Mouse (Mus musculus) bone marrow macrophage, adult 2 months (primary cell): ENCODE results near the gene Gm8108. TPM values are rescaled to one million over a fixed set of nuclear protein-coding genes. Genes with fewer than 3 reads are reported as not detected.
"Not testable (repeated sequence)": the region's sequence is repeated elsewhere in the genome, so short reads cannot be mapped to it uniquely, and the experiment has no call there.

Source experiments
- H3K27ac ChIP-seq: 2 replicates; pipeline ENCODE4 v1.5.1; 2012; ENCODE audit warnings: low read depth, low read length; ENCODE audit not compliant: insufficient read depth
- H3K4me1 ChIP-seq: 2 replicates; pipeline ENCODE4 v1.6.1; 2012; ENCODE audit warnings: low read length; ENCODE audit not compliant: control insufficient read depth, insufficient read depth
- H3K4me3 ChIP-seq: 2 replicates; pipeline ENCODE4 v1.5.1; 2012; ENCODE audit warnings: mild to moderate bottlenecking, low read length, moderate library complexity; ENCODE audit not compliant: insufficient read depth
- polyA plus RNA-seq: library from polyadenylated mRNA; stranded (reverse); fragments of >200 nt; gene quantifications from 2 replicates; pipeline ENCODE4 v1.2.4, GENCODE M21; 2012; ENCODE audit not compliant: missing spikeins, insufficient read depth, insufficient read length

Gene Gm8108
- polyA plus RNA-seq: not detected in 2 replicates

- not testable (repeated sequence) for H3K4me1 ChIP-seq, H3K4me3 ChIP-seq, H3K27ac ChIP-seq
Observed at GRCm38 (mm10) chr14:4110426-4110825, at the start of gene Gm8108. TSS of gene Gm8108 (plus strand) at chr14:4110526.

- not testable (repeated sequence) for H3K4me3 ChIP-seq, H3K4me1 ChIP-seq, H3K27ac ChIP-seq
Observed at GRCm38 (mm10) chr14:4083820-4084219, 26.5 kb upstream of the Gm8108 start, which contains the start of gene Gm3115. TSS of gene Gm3115 (plus strand) at chr14:4084120.

- H3K27ac ChIP-seq, H3K4me3 ChIP-seq, H3K4me1 ChIP-seq: not testable (repeated sequence)
Observed at GRCm38 (mm10) chr14:4141646-4142045, 31.3 kb downstream of the Gm8108 start.

GRCm38 (mm10) chr14:4164730-4165129 lies 54.4 kb downstream of the Gm8108 start, which contains the start of gene Gm3127:
TSS of gene Gm3127 (plus strand) at chr14:4165030.
- H3K4me1 ChIP-seq, H3K27ac ChIP-seq, H3K4me3 ChIP-seq: not testable (repeated sequence)

- not testable (repeated sequence) for H3K4me3 ChIP-seq, H3K4me1 ChIP-seq, H3K27ac ChIP-seq
Observed at GRCm38 (mm10) chr14:4182030-4182429, 71.7 kb downstream of the Gm8108 start.

Other genes starting within 250 kb of the Gm8108 start
- gene Gm2916, start 226.4 kb upstream of the Gm8108 start, polyA plus RNA-seq: not detected in 2 replicates
- gene Gm3029, start 178.8 kb upstream of the Gm8108 start, polyA plus RNA-seq: not detected in 2 replicates
- not detected in 2 replicates for gene Gm3095, start 147.0 kb upstream of the Gm8108 start, polyA plus RNA-seq
- gene Gm3099, start 112.1 kb upstream of the Gm8108 start, polyA plus RNA-seq: not detected in 2 replicates
- not detected in 2 replicates for gene Gm5796, start 86.6 kb upstream of the Gm8108 start, polyA plus RNA-seq
- not detected in 2 replicates for gene Gm3115, start 26.4 kb upstream of the Gm8108 start, polyA plus RNA-seq
- gene Gm3127, start 54.5 kb downstream of the Gm8108 start, polyA plus RNA-seq: not detected in 2 replicates
- not detected in 2 replicates for gene Gm2974, start 72.0 kb downstream of the Gm8108 start, polyA plus RNA-seq
- gene Gm3138, start 139.1 kb downstream of the Gm8108 start, polyA plus RNA-seq: not detected in 2 replicates
- not detected in 2 replicates for gene Gm3149, start 206.8 kb downstream of the Gm8108 start, polyA plus RNA-seq
- gene 2610042L04Rik, start 224.2 kb downstream of the Gm8108 start, polyA plus RNA-seq: not detected in 2 replicates